Mouse (Mus musculus): ENCODE data around the gene Clrn3. TPM values are rescaled to one million over a fixed set of nuclear protein-coding genes. Genes with fewer than 3 reads are reported as not detected.

The Clrn3 gene
- total RNA-seq, 2 experiments from 2014 or later, result not detected

GRCm38 (mm10) chr7:135486645-135487382, 41.6 kb downstream of the Clrn3 start:
- no peak for DNase-seq

DNA sequence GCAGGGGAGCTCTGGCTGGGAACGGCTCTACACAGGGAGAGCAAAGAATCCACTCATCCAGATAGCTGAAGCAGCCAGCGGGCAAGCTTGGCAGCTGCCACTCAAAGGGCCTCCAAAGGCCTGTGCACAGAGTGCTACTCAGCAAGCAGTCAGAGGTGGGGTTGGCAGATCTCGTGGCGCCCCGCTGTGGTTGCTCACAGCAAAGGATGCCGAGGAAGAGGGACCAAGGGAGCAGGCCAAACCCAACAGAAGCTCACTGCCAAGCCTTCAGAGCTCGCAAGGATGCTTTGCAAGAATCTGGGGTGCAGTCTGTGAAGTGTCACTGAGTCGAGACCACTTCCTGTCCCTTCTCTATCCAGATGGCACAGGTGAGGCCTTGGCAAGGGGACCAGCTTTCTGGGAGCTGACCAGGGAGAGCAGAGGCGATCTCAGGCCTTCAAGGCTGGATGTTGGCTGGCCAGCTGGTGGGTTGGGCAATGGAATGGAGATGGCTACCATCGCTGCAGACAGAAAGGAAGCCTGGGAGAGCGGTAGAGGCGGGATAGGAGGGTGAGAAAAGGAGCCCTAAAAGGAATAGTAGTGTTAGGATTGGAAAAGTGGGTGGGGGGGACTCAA, 42.6 kb downstream of the Clrn3 start:
- peak; percentile 35 for DNase-seq

- no peak for DNase-seq
Measured at GRCm38 (mm10) chr7:135485116-135485795, 43.2 kb downstream of the Clrn3 start.

- DNase-seq, result no peak
Measured at GRCm38 (mm10) chr7:135484341-135484740, 44.1 kb downstream of the Clrn3 start.

- no peak for DNase-seq
Measured at GRCm38 (mm10) chr7:135483751-135484150, 44.7 kb downstream of the Clrn3 start.

DNA sequence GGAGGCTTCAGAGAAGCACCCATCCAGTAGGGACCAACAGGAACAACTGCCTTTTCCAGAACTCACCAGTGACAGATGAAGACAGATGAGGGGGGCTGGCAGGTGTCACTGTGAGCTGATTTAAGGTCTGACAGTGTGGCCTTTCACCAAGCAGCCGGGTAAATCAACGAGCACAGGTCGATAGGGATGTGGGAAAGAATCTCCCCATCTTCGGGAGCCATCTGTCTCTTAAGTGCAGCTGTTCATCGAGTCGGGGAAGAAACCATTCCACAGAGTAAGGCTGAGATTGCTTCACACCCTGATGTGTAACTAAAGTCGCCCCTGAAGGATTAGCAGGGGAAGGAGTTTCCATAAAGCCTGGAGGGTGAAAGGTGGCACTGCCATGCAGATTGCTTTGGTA, 47.3 kb downstream of the Clrn3 start:
- DNase-seq, result no peak

- DNase-seq, result no peak
Measured at GRCm38 (mm10) chr7:135479912-135480311, 48.5 kb downstream of the Clrn3 start.

- peak; percentile 58 for DNase-seq
Measured at GRCm38 (mm10) chr7:135479322-135479880, 49.1 kb downstream of the Clrn3 start.

- no peak for DNase-seq
Measured at GRCm38 (mm10) chr7:135477256-135477655, 51.2 kb downstream of the Clrn3 start.

DNA sequence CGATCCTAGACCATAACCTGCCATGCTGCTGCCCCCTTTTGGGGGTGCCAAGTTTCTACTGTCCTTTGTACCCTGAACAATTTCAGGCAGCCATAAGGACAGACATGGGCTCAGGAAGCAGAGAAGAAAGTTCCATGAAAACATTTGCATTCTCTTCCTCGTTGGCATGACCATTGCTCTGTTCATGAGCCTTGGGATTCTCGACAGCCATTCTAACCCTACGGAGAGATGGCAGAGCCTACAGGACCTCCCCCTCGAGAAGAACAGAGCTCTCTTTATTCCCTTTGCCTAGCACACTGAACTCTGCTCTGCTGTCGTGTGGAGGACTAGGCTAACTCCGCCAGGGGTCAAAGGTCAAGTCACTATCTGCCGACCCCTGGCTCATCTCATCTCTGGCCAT, 52.5 kb downstream of the Clrn3 start:
- no peak for DNase-seq

- DNase-seq, result no peak
Measured at GRCm38 (mm10) chr7:135470319-135470718, 58.1 kb downstream of the Clrn3 start.

DNA sequence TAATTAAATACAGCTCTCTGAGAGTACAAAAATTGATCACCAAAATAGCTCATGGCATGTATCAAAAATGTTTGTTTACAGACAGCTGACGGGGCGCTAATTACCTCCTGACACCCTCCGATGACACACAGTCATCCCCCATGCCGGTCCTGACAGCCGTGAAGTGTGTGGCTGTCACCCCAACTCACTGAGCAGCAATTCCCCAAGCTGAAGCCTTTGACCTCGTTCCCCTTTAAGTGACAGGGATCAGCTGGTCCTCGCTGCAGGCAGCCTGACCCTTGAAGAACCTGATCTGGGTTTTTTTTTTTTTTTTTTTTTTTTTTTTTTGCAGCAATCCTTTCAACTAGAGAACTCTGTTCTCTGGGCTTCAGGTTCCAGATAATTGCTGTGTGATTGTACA, 59.8 kb downstream of the Clrn3 start:
- DNase-seq, result no peak

DNA sequence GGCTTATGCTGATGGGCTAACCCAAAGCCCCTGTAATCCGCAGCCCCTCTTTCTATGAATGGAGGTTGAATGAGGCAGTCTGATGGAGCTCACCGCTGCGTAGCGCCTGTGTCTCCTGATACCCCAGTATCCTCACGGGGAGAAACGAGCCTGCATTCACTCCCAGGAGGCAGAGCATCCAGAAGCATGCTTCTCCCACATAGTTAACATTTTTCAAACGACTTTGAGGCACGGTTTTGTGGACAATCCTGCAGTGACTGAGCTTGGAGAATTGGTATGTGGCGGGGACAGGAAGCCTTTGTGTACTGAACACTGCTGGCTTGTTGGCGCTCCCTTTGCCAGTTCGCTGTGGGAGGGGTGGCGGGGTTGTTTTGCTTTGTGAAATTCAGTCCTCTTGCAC, 63.2 kb downstream of the Clrn3 start:
- no peak for DNase-seq

DNA sequence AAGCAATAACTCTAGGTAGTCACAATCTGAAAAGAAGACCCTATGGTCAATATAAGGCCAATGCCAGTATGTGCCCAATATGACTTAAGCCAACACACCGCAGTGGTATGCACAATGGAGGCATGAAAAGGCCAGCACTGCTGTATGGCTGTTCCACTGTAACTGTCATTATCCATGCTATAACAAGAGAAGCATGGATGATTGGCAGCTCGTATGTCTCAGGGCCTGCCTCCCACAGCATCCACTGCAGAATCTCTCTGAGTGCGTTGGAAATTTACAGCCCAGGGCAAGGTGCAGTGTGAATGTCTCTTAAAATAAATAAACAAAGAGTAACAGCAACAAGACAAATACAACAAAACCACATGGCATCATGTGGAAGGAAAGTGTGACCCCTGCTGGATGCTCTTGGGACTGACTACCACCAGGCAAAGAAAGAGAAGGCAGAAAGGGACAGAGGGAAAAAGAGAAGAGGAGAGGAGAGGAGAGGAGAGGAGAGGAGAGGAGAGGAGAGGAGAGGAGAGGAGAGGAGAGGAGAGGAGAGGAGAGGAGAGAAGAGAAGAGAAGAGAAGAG, 63.7 kb downstream of the Clrn3 start:
- DNase-seq, result peak; percentile 76

Small RNAs within 50 kb of the gene (microRNA-seq; reads per million reads assigned to microRNA genes)
- not detected for gene Mir1962

Other genes with a start within 250 kb of the Clrn3 start
- not detected for gene Foxi2, start 118.3 kb downstream of the Clrn3 start, total RNA-seq (2021)
- 1 to 10 TPM; 4.1 to 8.0 TPM for gene Ptpre, start 8.8 kb upstream of the Clrn3 start, total RNA-seq (2021)
- gene Mki67, start 187.7 kb upstream of the Clrn3 start, total RNA-seq (2021), result 10 to 100 TPM; 35.2 to 52.2 TPM

Measured in adrenal gland, postnatal 10 days (tissue).